Mouse (Mus musculus) heart, postnatal 0 days (tissue): ENCODE measurements around the gene Pxmp2.

Source experiments
- CTCF ChIP-seq: IDR thresholded peaks from 2 replicates; pipeline ENCODE4 v1.5.1; 2016; ENCODE audit warnings: antibody characterized with exemption, control low read depth, low read depth
- EP300 ChIP-seq: IDR thresholded peaks from 2 replicates; pipeline ENCODE4 v1.6.1; 2016; ENCODE audit warnings: antibody characterized with exemption, low read depth

DNA sequence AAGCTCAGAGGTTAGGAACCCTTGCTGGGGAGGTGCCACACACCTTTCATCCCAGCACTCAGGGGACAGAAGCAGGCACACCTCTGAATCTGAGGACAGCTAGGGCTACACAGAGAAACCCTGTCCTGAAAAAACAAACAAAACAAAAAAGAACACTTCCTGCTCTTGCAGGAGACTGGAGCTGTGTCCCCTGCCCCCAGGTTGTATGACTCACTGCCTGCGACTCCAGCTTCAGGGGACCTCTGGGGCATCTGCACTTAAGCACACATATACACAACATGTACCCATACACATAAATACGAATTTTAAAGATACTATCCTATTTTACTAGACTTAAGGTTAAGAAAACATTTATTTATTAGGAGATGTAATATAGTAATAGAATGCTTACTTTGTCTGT lies 41.9 kb downstream of the Pxmp2 start:
- TF ChIP-seq EP300 (no peak), CTCF (no peak)
